Mouse (Mus musculus): ENCODE measurements around the gene Timp3. TPM values are rescaled to one million over a fixed set of nuclear protein-coding genes. Genes with fewer than 3 reads are reported as not detected.

Gene Timp3
- polyA plus RNA-seq, 1 experiment from 2014 or later: 47.9 TPM

- 79% methylated on average over 5 of the region's 5 CpGs for WGBS
- ATAC-seq (ENCODE audit: low FRiP score, low read depth): no peak
- Histone ChIP-seq H3K4me2 (replicated peaks) (no peak overlapping the region), H3K4me3 (no peak overlapping the region), H3K9ac (no peak overlapping the region), H3K27ac (no peak overlapping the region), H3K27me3 (replicated peaks) (no peaks in the 10 kb centered on the region; the same call in 1 of the 2 replicates), H3K4me1 (peaks cover 11% of the 10 kb centered on the region), H3K9me3 (no peaks in the 10 kb centered on the region), H3K36me3 (no peaks in the 10 kb centered on the region)
These were observed 18.5 kb downstream of the Timp3 start for GRCm38 (mm10) chr10:86318552-86319140.

- Histone ChIP-seq H3K27me3 (replicated peaks) (no peaks in the 10 kb centered on the region; the same call in 1 of the 2 replicates), H3K4me2 (replicated peaks) (no peak overlapping the region), H3K27ac (no peak overlapping the region), H3K36me3 (no peaks in the 10 kb centered on the region), H3K9ac (no peak overlapping the region), H3K4me3 (no peak overlapping the region), H3K9me3 (no peaks in the 10 kb centered on the region), H3K4me1 (peaks cover 11% of the 10 kb centered on the region)
- no peak for ATAC-seq (ENCODE audit: low FRiP score, low read depth)
- WGBS: 5% methylated on average over 3 of the region's 3 CpGs
These were observed 19.4 kb downstream of the Timp3 start for GRCm38 (mm10) chr10:86319526-86319925.

GRCm38 (mm10) chr10:86320204-86320603, 20.0 kb downstream of the Timp3 start:
- H3K4me1 ChIP-seq: peaks cover 11% of the 10 kb centered on the region
- no peaks in the 10 kb centered on the region for H3K36me3 ChIP-seq
- no peak overlapping the region for H3K4me2 ChIP-seq (replicated peaks)
- WGBS: 88% methylated on average over 5 of the region's 5 CpGs
- no peak overlapping the region for H3K4me3 ChIP-seq
- H3K9me3 ChIP-seq: no peaks in the 10 kb centered on the region
- H3K27me3 ChIP-seq (replicated peaks): no peaks in the 10 kb centered on the region; the same call in 1 of the 2 replicates
- no peak overlapping the region for H3K27ac ChIP-seq
- ATAC-seq (ENCODE audit: low FRiP score, low read depth): no peak
- H3K9ac ChIP-seq: no peak overlapping the region

- WGBS: 85% methylated on average over 8 of the region's 8 CpGs
- no peak overlapping the region for H3K4me3 ChIP-seq
- no peaks in the 10 kb centered on the region for H3K9me3 ChIP-seq
- H3K4me2 ChIP-seq (replicated peaks): no peak overlapping the region
- no peak overlapping the region for H3K27ac ChIP-seq
- peaks cover 11% of the 10 kb centered on the region for H3K4me1 ChIP-seq
- ATAC-seq (ENCODE audit: low FRiP score, low read depth): no peak
- no peaks in the 10 kb centered on the region for H3K36me3 ChIP-seq
- no peak overlapping the region for H3K9ac ChIP-seq
- H3K27me3 ChIP-seq (replicated peaks): no peaks in the 10 kb centered on the region; the same call in 1 of the 2 replicates
These were observed 21.0 kb downstream of the Timp3 start for GRCm38 (mm10) chr10:86321194-86321593.

- no peak overlapping the region for H3K4me2 ChIP-seq (replicated peaks)
- no peak overlapping the region for H3K27ac ChIP-seq
- 59% methylated on average over 1 of the region's 1 CpGs for WGBS
- no peaks in the 10 kb centered on the region for H3K36me3 ChIP-seq
- H3K27me3 ChIP-seq (replicated peaks): no peaks in the 10 kb centered on the region; the same call in 1 of the 2 replicates
- H3K9ac ChIP-seq: no peak overlapping the region
- H3K4me1 ChIP-seq: peaks cover 11% of the 10 kb centered on the region
- H3K4me3 ChIP-seq: no peak overlapping the region
- no peaks in the 10 kb centered on the region for H3K9me3 ChIP-seq
- no peak for ATAC-seq (ENCODE audit: low FRiP score, low read depth)
These were observed 21.8 kb downstream of the Timp3 start for GRCm38 (mm10) chr10:86322006-86322405.

- Histone ChIP-seq H3K27me3 (replicated peaks) (no peaks in the 10 kb centered on the region; the same call in 1 of the 2 replicates), H3K4me1 (peaks cover 11% of the 10 kb centered on the region), H3K36me3 (no peaks in the 10 kb centered on the region), H3K4me2 (replicated peaks) (no peak overlapping the region), H3K9me3 (no peaks in the 10 kb centered on the region), H3K27ac (no peak overlapping the region), H3K4me3 (no peak overlapping the region), H3K9ac (no peak overlapping the region)
- ATAC-seq (ENCODE audit: low FRiP score, low read depth): no peak
- 89% methylated on average over 4 of the region's 4 CpGs for WGBS
These were observed 23.3 kb downstream of the Timp3 start for GRCm38 (mm10) chr10:86323275-86323994.

- Histone ChIP-seq H3K27me3 (replicated peaks) (no peaks in the 10 kb centered on the region), H3K9me3 (no peaks in the 10 kb centered on the region), H3K4me1 (no peaks in the 10 kb centered on the region), H3K9ac (no peak overlapping the region), H3K36me3 (no peaks in the 10 kb centered on the region), H3K4me3 (no peak overlapping the region), H3K27ac (no peak overlapping the region), H3K4me2 (replicated peaks) (no peak overlapping the region)
- 44% methylated on average over 6 of the region's 6 CpGs for WGBS
- no peak for ATAC-seq (ENCODE audit: low FRiP score, low read depth)
These were observed 25.1 kb downstream of the Timp3 start for GRCm38 (mm10) chr10:86325272-86325671.

- H3K4me3 ChIP-seq: no peak overlapping the region
These were observed 28.0 kb downstream of the Timp3 start for GRCm38 (mm10) chr10:86328143-86328542.

GRCm38 (mm10) chr10:86328691-86329090, 28.5 kb downstream of the Timp3 start:
- ATAC-seq (ENCODE audit: low FRiP score, low read depth): no peak
- Histone ChIP-seq H3K4me3 (no peak overlapping the region), H3K4me2 (replicated peaks) (no peak overlapping the region), H3K27ac (no peak overlapping the region), H3K4me1 (peaks cover 7% of the 10 kb centered on the region; the same call in 1 of the 2 replicates), H3K36me3 (no peaks in the 10 kb centered on the region), H3K27me3 (replicated peaks) (no peaks in the 10 kb centered on the region), H3K9me3 (no peaks in the 10 kb centered on the region), H3K9ac (no peak overlapping the region)
- WGBS: 81% methylated on average over 2 of the region's 2 CpGs

More at GRCm38 (mm10) chr10:86328143-86328542, 28.0 kb downstream of the Timp3 start:
- no peaks in the 10 kb centered on the region for H3K36me3 ChIP-seq
- ATAC-seq (ENCODE audit: low FRiP score, low read depth): no peak
- no peaks in the 10 kb centered on the region for H3K27me3 ChIP-seq (replicated peaks)
- H3K4me2 ChIP-seq (replicated peaks): no peak overlapping the region
- no peak overlapping the region for H3K27ac ChIP-seq
- H3K9ac ChIP-seq: no peak overlapping the region
- 82% methylated on average over 4 of the region's 4 CpGs for WGBS
- peaks cover 7% of the 10 kb centered on the region; the same call in 1 of the 2 replicates for H3K4me1 ChIP-seq
- H3K9me3 ChIP-seq: no peaks in the 10 kb centered on the region

GRCm38 (mm10) chr10:86329241-86329882, 29.2 kb downstream of the Timp3 start:
- Histone ChIP-seq H3K4me1 (peaks cover 9% of the 10 kb centered on the region; the same call in 1 of the 2 replicates), H3K4me2 (replicated peaks) (no peak overlapping the region), H3K36me3 (no peaks in the 10 kb centered on the region)

GRCm38 (mm10) chr10:86330993-86331680, 31.0 kb downstream of the Timp3 start:
- Histone ChIP-seq H3K4me1 (peaks cover 14% of the 10 kb centered on the region; the same call in 1 of the 2 replicates), H3K9me3 (no peaks in the 10 kb centered on the region), H3K27ac (no peak overlapping the region), H3K4me2 (replicated peaks) (no peak overlapping the region), H3K36me3 (no peaks in the 10 kb centered on the region), H3K27me3 (replicated peaks) (no peaks in the 10 kb centered on the region), H3K9ac (no peak overlapping the region), H3K4me3 (no peak overlapping the region)
- no peak for ATAC-seq (ENCODE audit: low FRiP score, low read depth)
- WGBS: 55% methylated on average over 5 of the region's 5 CpGs

More at GRCm38 (mm10) chr10:86329241-86329882, 29.2 kb downstream of the Timp3 start:
- H3K4me3 ChIP-seq: no peak overlapping the region
- H3K9ac ChIP-seq: no peak overlapping the region
- H3K27ac ChIP-seq: no peak overlapping the region
- H3K27me3 ChIP-seq (replicated peaks): no peaks in the 10 kb centered on the region
- no peaks in the 10 kb centered on the region for H3K9me3 ChIP-seq
- 96% methylated on average over 8 of the region's 8 CpGs for WGBS
- ATAC-seq (ENCODE audit: low FRiP score, low read depth): no peak
